8 mouse cellular contexts compared by ENCODE assay signal in the genomic region with DNA sequence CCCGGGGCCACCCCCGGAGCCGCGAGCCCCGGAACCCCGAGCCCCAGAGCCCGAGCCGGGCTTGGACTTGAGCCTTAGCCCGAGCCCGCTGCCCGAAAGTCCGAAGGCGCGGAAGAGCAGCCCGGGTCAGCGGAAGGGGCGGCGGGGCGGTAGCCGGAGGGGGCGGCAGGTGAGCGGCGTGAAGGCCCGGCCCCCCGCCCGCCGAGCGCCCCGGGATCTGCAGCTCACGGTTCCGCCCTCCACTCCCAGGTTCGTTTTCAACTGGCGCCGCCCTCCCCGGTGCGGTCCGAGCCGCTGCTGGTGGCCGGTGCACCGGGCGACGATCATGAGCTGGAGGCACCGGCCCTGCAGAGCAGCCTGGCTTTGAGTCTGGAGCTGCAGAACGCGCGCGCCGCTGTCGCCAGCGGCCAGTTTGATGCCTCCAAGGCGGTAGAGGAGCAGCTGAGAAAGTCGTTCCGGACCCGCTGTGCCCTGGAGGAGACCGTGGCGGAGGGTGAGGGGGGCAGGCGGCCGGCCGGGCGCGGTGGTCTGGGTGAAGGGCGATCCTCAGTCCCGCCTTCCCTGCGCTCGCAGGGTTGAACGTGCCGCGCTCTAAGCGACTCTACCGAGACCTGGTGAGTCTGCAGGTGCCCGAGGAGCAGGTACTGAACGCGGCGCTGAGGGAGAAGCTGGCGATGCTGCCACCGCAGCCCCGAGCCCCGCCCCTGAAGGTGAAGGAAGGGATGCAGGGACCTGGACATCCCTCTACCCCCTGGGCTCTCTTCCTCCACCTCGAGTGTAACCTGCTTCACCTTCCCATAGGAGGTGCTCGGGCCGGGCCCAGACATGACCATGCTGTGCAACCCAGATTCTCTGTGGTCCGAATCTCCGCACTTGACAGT. TPM values are rescaled to one million over a fixed set of nuclear protein-coding genes. Genes with fewer than 3 reads are reported as not detected.
DNase-seq lines count a peak whose midpoint lies in the region; ATAC-seq and TF ChIP-seq lines count a peak whose summit lies in the region.

No protein-coding gene starts in this region.

- TF ChIP-seq POLR2A in thymus, adult 2 months (IDR thresholded peaks at IDR 0.05; ENCODE audit: control insufficient read depth, extremely low read depth, insufficient read depth, low read length, poor library complexity): no peak

- ATAC-seq in granulocyte monocyte progenitor cell, adult 5-6 weeks (replicated peaks; ENCODE audit: poor library complexity, severe bottlenecking): peak; percentile 14; the same call in 1 of the 2 replicates

- under 1% methylated on average over 83 of the region's 83 CpGs for WGBS in midbrain, embryonic 10.5 days
- under 1% methylated on average over 81 of the region's 83 CpGs for WGBS in thymus, adult 2 months

- peaks cover 50% of the 10 kb centered on the region for H3K4me1 ChIP-seq in midbrain, embryonic 10.5 days
- peaks cover 34% of the 10 kb centered on the region for H3K4me1 ChIP-seq in thymus, adult 2 months (replicated peaks; ENCODE audit: control insufficient read depth, insufficient read depth, low read length)

- H3K27me3 ChIP-seq in midbrain, embryonic 10.5 days (ENCODE audit: low read depth, poor library complexity, severe bottlenecking): no peaks in the 10 kb centered on the region
- no peaks in the 10 kb centered on the region for H3K27me3 ChIP-seq in thymus, adult 2 months (ENCODE audit: control insufficient read depth, insufficient read depth, low read length)

- H3K4me3 ChIP-seq in midbrain, embryonic 10.5 days: peak overlapping the region; percentile 98
- peak overlapping the region; percentile 84 for H3K4me3 ChIP-seq in thymus, adult 2 months (ENCODE audit: control insufficient read depth, insufficient read depth, low read length)

- H3K27ac ChIP-seq in midbrain, embryonic 10.5 days (replicated peaks): peak overlapping the region; percentile 93
- peak overlapping the region; percentile 9; the same call in 1 of the 2 replicates for H3K27ac ChIP-seq in thymus, adult 2 months (ENCODE audit: control insufficient read depth, insufficient read depth, low read length)

- H3K9me3 ChIP-seq in midbrain, embryonic 10.5 days (replicated peaks): no peaks in the 10 kb centered on the region

- H3K36me3 ChIP-seq in midbrain, embryonic 10.5 days: peaks cover 44% of the 10 kb centered on the region
- H3K36me3 ChIP-seq in thymus, adult 2 months (ENCODE audit: control insufficient read depth, insufficient read depth, low read length): peaks cover 15% of the 10 kb centered on the region

- DNase-seq in urinary bladder, postnatal 14 days (ENCODE audit: low spot score): peak; percentile 41
- DNase-seq in urinary bladder, postnatal 36 days (ENCODE audit: low spot score in 2 of 2): no peak
- DNase-seq in cerebellum, adult 11-12 months: peak; percentile 67
- DNase-seq in kidney, postnatal 4 days: peak; percentile 57 to 67
- peak; percentile 55 for DNase-seq in midbrain, embryonic 10.5 days (ENCODE audit: low spot score)
- DNase-seq in thymus, adult 2 months: peak; percentile 48
- no peak for DNase-seq in layer of hippocampus, adult 9-11 months

- no peak for TF ChIP-seq CTCF in thymus, adult 2 months (IDR thresholded peaks at IDR 0.05; ENCODE audit: borderline replicate concordance, control insufficient read depth, extremely low read depth, insufficient read depth, low read length, poor library complexity)

RNA-seq across cellular contexts. Expression of gene Ppp1r35, which starts 0.6 kb away (rescaled TPM):
- 29.4 and 36.7 TPM in 2 replicates for total RNA-seq in granulocyte monocyte progenitor cell, adult 5-6 weeks (2014; fragmentation: Nextera tagmentation)
- total RNA-seq in granulocyte monocyte progenitor cell, adult 5-6 weeks (2017): 22.9 and 24.1 TPM in 2 replicates
- 62.6 and 63.9 TPM in 2 replicates for polyA plus RNA-seq in midbrain, embryonic 10.5 days (2016; fragmentation: Nextera tagmentation; extraction: Ambion mirVana)
- 101 and 120 TPM in 2 replicates for polyA plus RNA-seq in thymus, adult 2 months (2012; rRNA removed)

RNA-seq across cellular contexts. Expression of gene Mepce, which starts 8.2 kb away (rescaled TPM):
- total RNA-seq in granulocyte monocyte progenitor cell, adult 5-6 weeks (2014; fragmentation: Nextera tagmentation): 33.9 and 35.2 TPM in 2 replicates
- 14.5 and 48.4 TPM in 2 replicates for total RNA-seq in granulocyte monocyte progenitor cell, adult 5-6 weeks (2017)
- 11.7 and 12.5 TPM in 2 replicates for polyA plus RNA-seq in midbrain, embryonic 10.5 days (2016; fragmentation: Nextera tagmentation; extraction: Ambion mirVana)
- polyA plus RNA-seq in thymus, adult 2 months (2012; rRNA removed): 81.9 and 87.5 TPM in 2 replicates

RNA-seq across cellular contexts. Expression of gene Zcwpw1, which starts 8.3 kb away (rescaled TPM):
- total RNA-seq in granulocyte monocyte progenitor cell, adult 5-6 weeks (2014; fragmentation: Nextera tagmentation): 1.0 and 2.6 TPM in 2 replicates
- 12.7 and 13.0 TPM in 2 replicates for total RNA-seq in granulocyte monocyte progenitor cell, adult 5-6 weeks (2017)
- polyA plus RNA-seq in midbrain, embryonic 10.5 days (2016; fragmentation: Nextera tagmentation; extraction: Ambion mirVana): 13.8 and 16.1 TPM in 2 replicates
- 4.6 TPM in 2 replicates for polyA plus RNA-seq in thymus, adult 2 months (2012; rRNA removed)

RNA-seq across cellular contexts. Expression of gene Tsc22d4, which starts 33.8 kb away (rescaled TPM):
- total RNA-seq in granulocyte monocyte progenitor cell, adult 5-6 weeks (2014; fragmentation: Nextera tagmentation): 71.5 and 78.5 TPM in 2 replicates
- 57.5 and 74.8 TPM in 2 replicates for total RNA-seq in granulocyte monocyte progenitor cell, adult 5-6 weeks (2017)
- polyA plus RNA-seq in midbrain, embryonic 10.5 days (2016; fragmentation: Nextera tagmentation; extraction: Ambion mirVana): 75.6 and 75.8 TPM in 2 replicates
- 670 and 672 TPM in 2 replicates for polyA plus RNA-seq in thymus, adult 2 months (2012; rRNA removed)

RNA-seq across cellular contexts. Expression of gene Nyap1, which starts 37.9 kb away (rescaled TPM):
- not detected in 2 replicates for total RNA-seq in granulocyte monocyte progenitor cell, adult 5-6 weeks (2014; fragmentation: Nextera tagmentation)
- not detected in 2 replicates for total RNA-seq in granulocyte monocyte progenitor cell, adult 5-6 weeks (2017)
- polyA plus RNA-seq in midbrain, embryonic 10.5 days (2016; fragmentation: Nextera tagmentation; extraction: Ambion mirVana): 5.1 and 8.4 TPM in 2 replicates
- 97.2 and 110 TPM in 2 replicates for polyA plus RNA-seq in thymus, adult 2 months (2012; rRNA removed)

Comparison
In these comparisons a context has a peak if more than half of its experiments do, and no peak if none do; other contexts are left out.
1. DNase-seq: peak in urinary bladder, postnatal 14 days (single experiment), cerebellum, adult 11-12 months (single experiment), kidney, postnatal 4 days (2 of 2), midbrain, embryonic 10.5 days (single experiment) and thymus, adult 2 months (single experiment); none in urinary bladder, postnatal 36 days (0 of 2) and layer of hippocampus, adult 9-11 months (single experiment).